Mouse (Mus musculus): ENCODE measurements at regions not wholly inside any gene's neighbourhood (a gene's known extent, or its start where the extent isn't known, plus 50 kb on each side); places are given as distances from the start of the nearest gene placed in this dataset.

DNA sequence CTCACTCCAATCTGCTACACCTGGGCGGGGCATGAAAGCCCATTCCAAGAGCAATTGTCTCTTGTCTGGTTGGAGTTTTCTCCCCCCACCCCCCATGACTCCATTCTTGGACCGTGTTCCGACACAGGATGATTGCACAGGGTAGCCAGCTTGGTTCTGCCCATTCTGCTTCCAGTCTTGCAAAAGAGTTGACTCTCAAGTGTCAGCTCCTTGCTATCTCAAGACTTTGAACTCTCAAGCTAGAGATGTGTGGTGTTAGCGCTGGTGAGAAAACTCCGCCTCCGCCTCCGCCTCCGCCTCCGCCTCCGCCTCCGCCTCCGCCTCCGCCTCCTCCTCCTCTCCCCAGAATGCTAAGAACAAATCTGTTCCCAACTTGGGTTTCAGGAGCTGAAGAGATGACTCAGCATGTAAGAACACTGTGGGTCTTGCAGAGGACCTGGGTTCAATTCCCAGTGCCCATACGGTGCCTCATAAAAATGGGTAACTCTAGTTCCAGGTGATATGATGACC, 135.1 kb downstream of the Bcat1 start:
- WGBS, result 90% methylated on average over 14 of the region's 14 CpGs
- H3K9ac ChIP-seq (ENCODE audit: low read depth, low read length), result no peak overlapping the region
- no peak for ATAC-seq (ENCODE audit: low FRiP score, low TSS enrichment)

DNA sequence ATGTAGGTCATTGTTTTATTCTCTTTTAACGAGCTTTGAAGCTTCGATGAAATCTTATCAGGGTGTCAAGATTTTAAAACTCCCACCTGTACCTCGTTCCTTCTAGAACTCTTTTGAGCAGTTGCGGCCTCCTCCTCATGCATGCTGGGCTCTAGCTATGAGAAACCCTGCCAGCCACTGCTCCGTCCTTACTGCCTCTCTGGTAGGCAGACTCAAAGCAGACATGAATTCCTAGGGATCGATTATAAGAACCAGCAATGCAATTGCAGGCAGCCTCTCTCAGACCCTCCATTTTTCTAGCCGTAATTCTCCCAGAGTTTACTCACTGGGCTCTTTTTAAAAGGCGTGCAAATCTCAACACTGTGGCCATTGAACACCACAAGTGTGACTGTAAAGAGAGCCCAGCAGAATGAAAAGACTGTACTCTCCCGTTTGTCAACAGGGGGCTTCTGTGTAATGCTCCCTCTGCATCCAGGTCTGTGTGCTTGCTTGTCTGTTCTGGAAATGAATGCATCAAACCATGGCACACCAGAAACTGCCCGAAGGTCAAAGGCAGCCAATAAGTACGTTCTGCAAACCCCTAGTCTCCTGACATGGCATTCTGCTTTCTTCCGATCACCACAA, 137.3 kb downstream of the Bcat1 start:
- H3K27me3 ChIP-seq (ENCODE audit: control insufficient read depth, insufficient read depth, low read length), result no peaks in the 10 kb centered on the region
- no peak for ATAC-seq (ENCODE audit: low FRiP score, low TSS enrichment)
- H3K4me1 ChIP-seq (ENCODE audit: control insufficient read depth, insufficient read depth, low read length), result no peaks in the 10 kb centered on the region
- no peak overlapping the region for H3K4me3 ChIP-seq (ENCODE audit: low read length)
- H3K9ac ChIP-seq (ENCODE audit: low read depth, low read length), result no peak overlapping the region
- H3K9me3 ChIP-seq (ENCODE audit: control insufficient read depth, low read length), result no peaks in the 10 kb centered on the region
- no peak overlapping the region for H3K4me2 ChIP-seq (replicated peaks; ENCODE audit: low read depth, low read length)
- H3K36me3 ChIP-seq (ENCODE audit: control insufficient read depth, insufficient read depth, low read length), result no peaks in the 10 kb centered on the region
- H3K27ac ChIP-seq (ENCODE audit: low read depth, low read length), result no peak overlapping the region
- 82% methylated on average over 12 of the region's 12 CpGs for WGBS

More for the DNA sequence above, 135.1 kb downstream of the Bcat1 start:
- no peaks in the 10 kb centered on the region for H3K9me3 ChIP-seq (ENCODE audit: control insufficient read depth, low read length)
- H3K4me2 ChIP-seq (replicated peaks; ENCODE audit: low read depth, low read length), result no peak overlapping the region
- no peaks in the 10 kb centered on the region for H3K27me3 ChIP-seq (ENCODE audit: control insufficient read depth, insufficient read depth, low read length)
- H3K27ac ChIP-seq (ENCODE audit: low read depth, low read length), result no peak overlapping the region
- H3K4me3 ChIP-seq (ENCODE audit: low read length), result no peak overlapping the region
- no peaks in the 10 kb centered on the region for H3K36me3 ChIP-seq (ENCODE audit: control insufficient read depth, insufficient read depth, low read length)
- H3K4me1 ChIP-seq (ENCODE audit: control insufficient read depth, insufficient read depth, low read length), result 0 out of 2 replicates have a peak, but pooled peaks cover 12% of the 10 kb centered on the region

DNA sequence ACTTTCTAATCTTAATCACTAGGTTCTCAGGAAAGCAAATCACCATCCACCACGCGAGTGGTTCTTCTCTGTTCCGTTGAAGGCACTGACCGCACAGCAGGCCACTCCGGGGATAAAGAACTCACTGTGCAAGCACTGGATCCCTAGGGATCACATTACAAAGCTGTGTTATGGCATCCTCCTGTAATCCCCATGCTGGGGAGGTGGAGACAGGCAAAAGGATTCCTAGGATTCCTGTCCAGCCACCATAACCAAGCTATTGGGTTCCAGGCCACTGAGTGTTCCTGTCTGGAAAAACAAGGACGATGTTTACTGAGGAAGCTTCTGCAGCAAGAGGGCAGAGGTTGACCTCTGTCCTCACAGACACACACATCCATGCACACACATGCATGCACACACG, 138.8 kb downstream of the Bcat1 start:
- H3K36me3 ChIP-seq (ENCODE audit: control insufficient read depth, insufficient read depth, low read length), result no peaks in the 10 kb centered on the region
- H3K9me3 ChIP-seq (ENCODE audit: control insufficient read depth, low read length), result no peaks in the 10 kb centered on the region
- no peak overlapping the region for H3K4me2 ChIP-seq (replicated peaks; ENCODE audit: low read depth, low read length)
- H3K9ac ChIP-seq (ENCODE audit: low read depth, low read length), result no peak overlapping the region
- H3K27me3 ChIP-seq (ENCODE audit: control insufficient read depth, insufficient read depth, low read length), result no peaks in the 10 kb centered on the region
- WGBS, result 58% methylated on average over 7 of the region's 7 CpGs
- ATAC-seq (ENCODE audit: low FRiP score, low TSS enrichment), result 0 out of 2 replicates have a peak, but pooled peaks have one; percentile 52
- no peaks in the 10 kb centered on the region for H3K4me1 ChIP-seq (ENCODE audit: control insufficient read depth, insufficient read depth, low read length)
- H3K4me3 ChIP-seq (ENCODE audit: low read length), result no peak overlapping the region
- no peak overlapping the region for H3K27ac ChIP-seq (ENCODE audit: low read depth, low read length)

DNA sequence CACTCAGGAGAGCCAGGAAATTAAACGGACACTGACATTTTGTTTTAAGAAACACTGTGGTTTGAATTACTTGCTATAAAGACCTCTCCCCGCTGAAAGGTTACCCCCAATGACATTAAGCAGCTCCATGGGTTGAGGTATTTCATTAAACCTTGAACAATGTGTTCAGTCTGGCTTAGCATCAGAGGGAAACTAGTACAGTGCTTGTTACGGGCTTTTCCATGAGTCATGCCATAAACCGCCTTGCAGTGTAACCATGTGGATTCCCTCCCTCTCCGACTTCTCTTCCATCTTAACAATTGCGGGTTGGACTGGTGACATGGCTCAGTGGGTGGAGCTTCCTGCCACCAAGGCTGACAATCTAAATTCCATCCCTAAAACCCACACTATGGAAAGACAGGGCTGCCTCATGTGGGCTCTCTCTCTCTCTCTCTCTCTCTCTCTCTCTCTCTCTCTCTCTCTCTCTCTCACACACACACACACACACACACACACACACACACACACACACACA, 142.2 kb downstream of the Bcat1 start:
- no peak for ATAC-seq (ENCODE audit: low FRiP score, low TSS enrichment)
- Histone ChIP-seq H3K4me1 (ENCODE audit: control insufficient read depth, insufficient read depth, low read length) (no peaks in the 10 kb centered on the region), H3K27ac (ENCODE audit: low read depth, low read length) (no peak overlapping the region), H3K4me3 (ENCODE audit: low read length) (no peak overlapping the region), H3K36me3 (ENCODE audit: control insufficient read depth, insufficient read depth, low read length) (no peaks in the 10 kb centered on the region), H3K4me2 (replicated peaks; ENCODE audit: low read depth, low read length) (no peak overlapping the region), H3K9me3 (ENCODE audit: control insufficient read depth, low read length) (no peaks in the 10 kb centered on the region), H3K27me3 (ENCODE audit: control insufficient read depth, insufficient read depth, low read length) (no peaks in the 10 kb centered on the region), H3K9ac (ENCODE audit: low read depth, low read length) (no peak overlapping the region)
- WGBS, result 67% methylated on average over 6 of the region's 6 CpGs

DNA sequence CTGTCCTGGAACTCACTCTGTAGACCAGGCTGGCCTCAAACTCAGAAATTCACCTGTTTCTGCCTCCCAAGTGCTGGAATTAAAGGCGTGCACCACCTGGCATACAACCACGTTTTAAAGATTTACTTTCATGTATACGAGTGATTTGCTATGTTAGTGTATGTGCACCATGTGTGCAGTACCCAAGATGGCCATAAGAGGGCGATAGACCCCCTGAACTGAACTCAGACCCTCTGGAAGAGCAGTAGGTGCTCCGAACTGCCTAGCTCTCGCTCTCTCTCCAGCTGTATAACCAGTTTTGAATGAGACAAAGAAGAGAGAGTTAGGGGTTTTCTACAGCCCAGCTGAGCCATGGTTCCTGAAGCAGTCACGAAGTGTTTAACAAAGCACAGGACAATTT, 143.6 kb downstream of the Bcat1 start:
- no peak overlapping the region for H3K4me3 ChIP-seq (ENCODE audit: low read length)
- H3K27me3 ChIP-seq (ENCODE audit: control insufficient read depth, insufficient read depth, low read length), result no peaks in the 10 kb centered on the region
- H3K4me2 ChIP-seq (replicated peaks; ENCODE audit: low read depth, low read length), result no peak overlapping the region
- no peaks in the 10 kb centered on the region for H3K36me3 ChIP-seq (ENCODE audit: control insufficient read depth, insufficient read depth, low read length)
- WGBS, result 85% methylated on average over 7 of the region's 7 CpGs
- ATAC-seq (ENCODE audit: low FRiP score, low TSS enrichment), result no peak
- H3K4me1 ChIP-seq (ENCODE audit: control insufficient read depth, insufficient read depth, low read length), result no peaks in the 10 kb centered on the region
- no peaks in the 10 kb centered on the region for H3K9me3 ChIP-seq (ENCODE audit: control insufficient read depth, low read length)
- H3K27ac ChIP-seq (ENCODE audit: low read depth, low read length), result no peak overlapping the region
- H3K9ac ChIP-seq (ENCODE audit: low read depth, low read length), result no peak overlapping the region

DNA sequence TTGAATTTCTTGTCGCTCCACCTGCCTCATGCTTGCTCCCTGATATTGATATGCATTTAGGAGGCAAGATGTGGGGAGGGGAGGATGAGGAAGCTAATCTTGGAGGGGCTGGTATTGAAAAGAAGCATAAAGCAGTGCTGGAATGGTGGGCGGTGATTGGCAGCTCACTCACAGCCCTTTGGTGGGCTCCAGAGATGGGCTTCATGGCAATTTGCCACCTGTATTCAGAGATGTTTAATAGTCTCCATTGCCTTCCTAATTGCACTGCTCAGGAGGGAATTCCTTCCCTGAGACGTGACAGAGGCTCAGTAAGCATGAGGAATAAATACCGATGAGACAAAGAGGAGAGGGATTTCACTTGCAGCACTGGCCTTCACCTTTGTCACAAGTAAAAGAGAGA, 146.0 kb downstream of the Bcat1 start:
- H3K4me3 ChIP-seq (ENCODE audit: low read length), result no peak overlapping the region
- no peak overlapping the region for H3K4me2 ChIP-seq (replicated peaks; ENCODE audit: low read depth, low read length)
- WGBS, result 80% methylated on average over 4 of the region's 4 CpGs
- H3K27me3 ChIP-seq (ENCODE audit: control insufficient read depth, insufficient read depth, low read length), result no peaks in the 10 kb centered on the region
- no peaks in the 10 kb centered on the region for H3K9me3 ChIP-seq (ENCODE audit: control insufficient read depth, low read length)
- H3K27ac ChIP-seq (ENCODE audit: low read depth, low read length), result no peak overlapping the region
- no peak for ATAC-seq (ENCODE audit: low FRiP score, low TSS enrichment)
- H3K4me1 ChIP-seq (ENCODE audit: control insufficient read depth, insufficient read depth, low read length), result no peaks in the 10 kb centered on the region
- H3K9ac ChIP-seq (ENCODE audit: low read depth, low read length), result no peak overlapping the region
- no peaks in the 10 kb centered on the region for H3K36me3 ChIP-seq (ENCODE audit: control insufficient read depth, insufficient read depth, low read length)

DNA sequence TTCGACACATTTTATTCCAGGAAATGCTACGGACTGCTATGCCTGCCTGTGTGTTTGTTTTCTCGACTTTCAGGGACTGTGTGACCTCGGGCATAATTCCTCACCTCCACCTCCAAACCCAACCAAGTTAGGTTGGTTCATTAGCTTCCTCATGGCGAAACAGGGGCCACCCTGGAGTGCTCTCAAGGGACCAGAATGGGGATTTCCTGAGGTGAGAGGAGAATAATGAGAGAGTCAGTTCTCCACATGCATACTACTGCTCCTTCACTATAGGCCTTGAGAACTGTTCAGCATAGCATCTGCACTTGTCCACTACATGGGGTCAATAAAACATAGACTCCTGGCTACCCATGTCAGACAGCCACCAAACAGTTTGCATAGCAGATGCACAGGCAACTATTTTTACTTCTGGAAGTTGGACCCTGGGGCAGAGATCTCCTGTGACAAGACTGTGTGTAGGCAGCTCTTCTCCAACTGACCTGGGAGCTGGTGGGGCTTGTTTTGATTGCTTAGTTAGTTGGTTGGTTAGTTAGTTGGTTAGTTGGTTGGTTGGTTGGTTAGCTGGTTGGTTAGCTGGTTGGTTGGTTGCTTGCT, 146.6 kb downstream of the Bcat1 start:
- Histone ChIP-seq H3K9me3 (ENCODE audit: control insufficient read depth, low read length) (no peaks in the 10 kb centered on the region), H3K4me2 (replicated peaks; ENCODE audit: low read depth, low read length) (no peak overlapping the region), H3K27me3 (ENCODE audit: control insufficient read depth, insufficient read depth, low read length) (0 out of 2 replicates have a peak, but pooled peaks cover 3% of the 10 kb centered on the region), H3K27ac (ENCODE audit: low read depth, low read length) (no peak overlapping the region), H3K9ac (ENCODE audit: low read depth, low read length) (no peak overlapping the region), H3K4me3 (ENCODE audit: low read length) (no peak overlapping the region), H3K4me1 (ENCODE audit: control insufficient read depth, insufficient read depth, low read length) (no peaks in the 10 kb centered on the region), H3K36me3 (ENCODE audit: control insufficient read depth, insufficient read depth, low read length) (no peaks in the 10 kb centered on the region)
- ATAC-seq (ENCODE audit: low FRiP score, low TSS enrichment), result no peak
- 78% methylated on average over 5 of the region's 5 CpGs for WGBS

DNA sequence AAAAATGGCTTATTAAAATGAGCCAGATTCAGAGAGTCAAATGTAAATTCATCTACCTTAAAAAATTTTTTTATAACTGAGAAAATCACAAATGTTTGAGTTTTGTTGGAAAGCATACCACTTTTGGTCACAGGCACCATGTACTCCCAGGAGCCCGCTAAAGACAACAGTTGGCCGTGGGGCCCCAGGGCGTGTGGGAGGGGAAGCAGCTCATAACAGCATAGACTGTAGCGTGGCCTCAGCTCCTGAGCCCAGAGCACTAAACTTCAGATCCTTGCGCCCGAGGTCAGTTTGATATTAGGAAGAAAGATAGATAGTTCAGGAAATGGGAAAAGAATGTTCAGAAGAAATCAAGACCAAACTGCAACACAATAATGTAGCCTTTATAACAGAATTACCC, 145.8 kb upstream of the Sox5 start:
- H3K9ac ChIP-seq (ENCODE audit: low read depth, low read length), result no peak overlapping the region
- ATAC-seq (ENCODE audit: low FRiP score, low TSS enrichment), result no peak
- 0 out of 2 replicates have a peak, but pooled peaks cover 4% of the 10 kb centered on the region for H3K27me3 ChIP-seq (ENCODE audit: control insufficient read depth, insufficient read depth, low read length)
- no peaks in the 10 kb centered on the region for H3K36me3 ChIP-seq (ENCODE audit: control insufficient read depth, insufficient read depth, low read length)
- WGBS, result 35% methylated on average over 6 of the region's 6 CpGs
- H3K9me3 ChIP-seq (ENCODE audit: control insufficient read depth, low read length), result no peaks in the 10 kb centered on the region
- H3K27ac ChIP-seq (ENCODE audit: low read depth, low read length), result no peak overlapping the region
- no peak overlapping the region for H3K4me2 ChIP-seq (replicated peaks; ENCODE audit: low read depth, low read length)
- no peaks in the 10 kb centered on the region for H3K4me1 ChIP-seq (ENCODE audit: control insufficient read depth, insufficient read depth, low read length)
- no peak overlapping the region for H3K4me3 ChIP-seq (ENCODE audit: low read length)

DNA sequence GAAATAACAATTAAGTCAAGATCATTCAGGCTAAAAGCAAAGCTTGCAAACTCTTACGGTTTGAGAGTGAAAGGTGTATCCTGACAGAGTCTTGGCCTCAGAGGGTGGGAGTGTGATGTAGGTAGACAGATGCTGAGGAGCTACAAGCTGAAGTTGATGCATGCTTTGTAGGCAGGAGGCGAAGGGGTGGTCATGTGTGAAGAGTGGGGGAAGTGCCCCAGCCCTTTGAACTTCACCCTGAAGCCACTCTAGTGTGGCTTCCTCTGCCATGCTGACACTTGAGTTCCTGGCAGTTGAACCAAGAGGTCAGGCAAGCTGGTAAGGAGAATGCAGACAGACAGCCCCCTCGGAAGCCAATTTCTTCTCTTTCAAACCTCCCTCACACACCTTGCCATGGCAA, 141.0 kb upstream of the Sox5 start:
- peak; percentile 83 for ATAC-seq (ENCODE audit: low FRiP score, low TSS enrichment)
- H3K27me3 ChIP-seq (ENCODE audit: control insufficient read depth, insufficient read depth, low read length), result 0 out of 2 replicates have a peak, but pooled peaks cover 4% of the 10 kb centered on the region
- no peak overlapping the region for H3K27ac ChIP-seq (ENCODE audit: low read depth, low read length)
- H3K9ac ChIP-seq (ENCODE audit: low read depth, low read length), result no peak overlapping the region
- H3K4me1 ChIP-seq (ENCODE audit: control insufficient read depth, insufficient read depth, low read length), result no peaks in the 10 kb centered on the region
- no peak overlapping the region for H3K4me2 ChIP-seq (replicated peaks; ENCODE audit: low read depth, low read length)
- H3K36me3 ChIP-seq (ENCODE audit: control insufficient read depth, insufficient read depth, low read length), result no peaks in the 10 kb centered on the region
- H3K9me3 ChIP-seq (ENCODE audit: control insufficient read depth, low read length), result no peaks in the 10 kb centered on the region
- H3K4me3 ChIP-seq (ENCODE audit: low read length), result no peak overlapping the region
- WGBS, result 15% methylated on average over 3 of the region's 3 CpGs
